Mouse (Mus musculus) heart, adult 2 months (tissue): ENCODE measurements around the gene Rubcn.

Source experiments
- EP300 ChIP-seq: fragments of 200-500 bp; IDR thresholded peaks from 2 replicates; pipeline ENCODE4 v1.6.1; 2011; ENCODE audit warnings: low read depth, low read length, control low read depth; ENCODE audit not compliant: insufficient read depth
- POLR2A ChIP-seq: fragments of 200-500 bp; IDR thresholded peaks from 2 replicates; pipeline ENCODE4 v1.6.1; 2011; ENCODE audit warnings: mild to moderate bottlenecking, low read depth, low read length, control low read depth; ENCODE audit not compliant: insufficient read depth

DNA sequence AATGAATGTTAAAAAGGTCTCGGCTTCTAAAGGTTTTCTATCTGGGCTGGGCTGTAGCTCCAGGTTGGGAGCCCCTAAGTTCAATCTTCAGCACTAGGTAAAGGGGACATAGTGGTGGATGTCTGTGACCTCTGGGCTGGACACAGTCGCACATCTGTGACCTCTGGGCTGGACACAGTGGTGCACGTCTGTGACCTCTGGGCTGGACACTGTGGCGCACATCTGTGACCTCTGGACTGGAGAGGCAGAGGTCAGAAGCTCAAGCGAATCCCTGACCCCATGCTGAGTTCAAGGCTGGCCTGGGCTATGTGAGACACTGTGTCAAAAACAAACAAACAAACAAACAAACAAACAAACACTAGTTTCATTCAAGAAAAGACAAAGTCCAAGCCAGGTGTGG is 7.3 kb downstream of the Rubcn start:
- TF ChIP-seq EP300 (no peak), POLR2A (no peak)
